Mouse (Mus musculus): Measurements from ENCODE around the gene Rps8. TPM values are rescaled to one million over a fixed set of nuclear protein-coding genes. Genes with fewer than 3 reads are reported as not detected.
A peak's percentile ranks its signal among the peaks of the same experiment; 100 is the strongest.

The Rps8 gene
- polyA plus RNA-seq, 1 experiment from 2014 or later = 668 TPM

- no peak overlapping the region for H3K4me3 ChIP-seq (replicated peaks)
- no peaks in the 10 kb centered on the region for H3K9me3 ChIP-seq
- H3K36me3 ChIP-seq (replicated peaks) = peaks cover 19% of the 10 kb centered on the region
- 93% methylated on average over 13 of the region's 13 CpGs for WGBS
- no peak overlapping the region for H3K27ac ChIP-seq
- peaks cover 13% of the 10 kb centered on the region; the same call in 1 of the 2 replicates for H3K27me3 ChIP-seq
- no peak overlapping the region for H3K4me2 ChIP-seq
- no peaks in the 10 kb centered on the region for H3K4me1 ChIP-seq
- no peak for ATAC-seq (ENCODE audit: low FRiP score)
- H3K9ac ChIP-seq = no peak overlapping the region
These were observed 10.8 kb downstream of the Rps8 start for GRCm38 (mm10) chr4:117145248-117145647.

GRCm38 (mm10) chr4:117143023-117143422 lies 13.0 kb downstream of the Rps8 start:
- Histone ChIP-seq H3K27me3 (peaks cover 13% of the 10 kb centered on the region; the same call in 1 of the 2 replicates), H3K9ac (no peak overlapping the region), H3K27ac (no peak overlapping the region), H3K4me3 (replicated peaks) (no peak overlapping the region), H3K36me3 (replicated peaks) (no peaks in the 10 kb centered on the region), H3K9me3 (no peaks in the 10 kb centered on the region), H3K4me1 (no peaks in the 10 kb centered on the region), H3K4me2 (no peak overlapping the region)
- 71% methylated on average over 7 of the region's 7 CpGs for WGBS
- no peak for ATAC-seq (ENCODE audit: low FRiP score)

GRCm38 (mm10) chr4:117140613-117141012 lies 15.4 kb downstream of the Rps8 start:
- ATAC-seq (ENCODE audit: low FRiP score) = no peak
- Histone ChIP-seq H3K36me3 (replicated peaks) (no peaks in the 10 kb centered on the region), H3K9me3 (no peaks in the 10 kb centered on the region), H3K4me2 (no peak overlapping the region), H3K27me3 (peaks cover 16% of the 10 kb centered on the region), H3K4me3 (replicated peaks) (no peak overlapping the region), H3K4me1 (no peaks in the 10 kb centered on the region), H3K27ac (no peak overlapping the region), H3K9ac (no peak overlapping the region)
- 41% methylated on average over 4 of the region's 4 CpGs for WGBS

GRCm38 (mm10) chr4:117139217-117139612 lies 16.8 kb downstream of the Rps8 start:
- ATAC-seq (ENCODE audit: low FRiP score) = no peak
- H3K27ac ChIP-seq = no peak overlapping the region

GRCm38 (mm10) chr4:117138295-117139216 lies 17.5 kb downstream of the Rps8 start:
- Histone ChIP-seq H3K9me3 (no peaks in the 10 kb centered on the region), H3K4me1 (peaks cover 6% of the 10 kb centered on the region), H3K27me3 (peaks cover 17% of the 10 kb centered on the region), H3K27ac (no peak overlapping the region), H3K4me3 (replicated peaks) (no peak overlapping the region), H3K4me2 (no peak overlapping the region), H3K9ac (no peak overlapping the region), H3K36me3 (replicated peaks) (no peaks in the 10 kb centered on the region)
- ATAC-seq (ENCODE audit: low FRiP score) = no peak
- WGBS = 76% methylated on average over 16 of the region's 17 CpGs

More at GRCm38 (mm10) chr4:117139217-117139612, 16.8 kb downstream of the Rps8 start:
- Histone ChIP-seq H3K36me3 (replicated peaks) (no peaks in the 10 kb centered on the region), H3K9me3 (no peaks in the 10 kb centered on the region), H3K4me2 (no peak overlapping the region), H3K4me1 (peaks cover 3% of the 10 kb centered on the region), H3K4me3 (replicated peaks) (no peak overlapping the region), H3K9ac (no peak overlapping the region), H3K27me3 (peaks cover 20% of the 10 kb centered on the region)
- WGBS = 0% methylated on average over 2 of the region's 2 CpGs

- Histone ChIP-seq H3K4me3 (replicated peaks) (no peak overlapping the region), H3K4me1 (peaks cover 28% of the 10 kb centered on the region), H3K27me3 (peaks cover 24% of the 10 kb centered on the region), H3K9ac (no peak overlapping the region), H3K4me2 (no peak overlapping the region), H3K9me3 (no peaks in the 10 kb centered on the region), H3K27ac (no peak overlapping the region), H3K36me3 (replicated peaks) (no peaks in the 10 kb centered on the region)
- WGBS = 37% methylated on average over 8 of the region's 8 CpGs
- ATAC-seq (ENCODE audit: low FRiP score) = no peak
These were observed 20.0 kb downstream of the Rps8 start for GRCm38 (mm10) chr4:117136034-117136433.

GRCm38 (mm10) chr4:117134601-117134995 lies 21.4 kb downstream of the Rps8 start:
- Histone ChIP-seq H3K36me3 (replicated peaks) (peaks cover 8% of the 10 kb centered on the region; the same call in 1 of the 2 replicates), H3K9me3 (no peaks in the 10 kb centered on the region), H3K4me1 (peaks cover 38% of the 10 kb centered on the region), H3K27me3 (peaks cover 31% of the 10 kb centered on the region), H3K4me3 (replicated peaks) (no peak overlapping the region; the same call in 1 of the 2 replicates), H3K9ac (no peak overlapping the region), H3K4me2 (peak overlapping the region; percentile 93), H3K27ac (no peak overlapping the region)
- 43% methylated on average over 2 of the region's 2 CpGs for WGBS
- ATAC-seq (ENCODE audit: low FRiP score) = no peak

GRCm38 (mm10) chr4:117133817-117134600 lies 22.0 kb downstream of the Rps8 start, which contains the start of gene Plk3:
Gene Plk3 (minus strand): TSS chr4:117133963.
- peaks cover 38% of the 10 kb centered on the region for H3K4me1 ChIP-seq
- H3K27me3 ChIP-seq = peaks cover 31% of the 10 kb centered on the region
- peak; percentile 90 for ATAC-seq (ENCODE audit: low FRiP score)
- peak within 1 kb of the TSS; percentile 93 for H3K4me2 ChIP-seq
- H3K4me3 ChIP-seq (replicated peaks) = peak within 1 kb of the TSS; percentile 87
- no peaks in the 10 kb centered on the region for H3K9me3 ChIP-seq
- peak within 1 kb of the TSS; percentile 83 for H3K9ac ChIP-seq
- peak within 1 kb of the TSS; percentile 59; the same call in 1 of the 2 replicates for H3K27ac ChIP-seq
- whole genome bisulfite sequencing = 1% methylated on average over 46 of the region's 48 CpGs
- peaks cover 11% of the 10 kb centered on the region for H3K36me3 ChIP-seq (replicated peaks)

- H3K27me3 ChIP-seq = peaks cover 31% of the 10 kb centered on the region
- peaks cover 38% of the 10 kb centered on the region for H3K4me1 ChIP-seq
- H3K27ac ChIP-seq = peak overlapping the region; percentile 59; the same call in 1 of the 2 replicates
These were observed 22.7 kb downstream of the Rps8 start for GRCm38 (mm10) chr4:117133366-117133796.

GRCm38 (mm10) chr4:117132794-117133143 lies 23.3 kb downstream of the Rps8 start:
- H3K27me3 ChIP-seq = peaks cover 31% of the 10 kb centered on the region
- peak overlapping the region; percentile 83 for H3K9ac ChIP-seq
- peaks cover 38% of the 10 kb centered on the region for H3K4me1 ChIP-seq
- H3K4me2 ChIP-seq = peak overlapping the region; percentile 93
- no peak overlapping the region for H3K27ac ChIP-seq
- H3K36me3 ChIP-seq (replicated peaks) = peaks cover 22% of the 10 kb centered on the region
- 5% methylated on average over 11 of the region's 11 CpGs for WGBS
- H3K9me3 ChIP-seq = no peaks in the 10 kb centered on the region
- no peak for ATAC-seq (ENCODE audit: low FRiP score)
- peak overlapping the region; percentile 87 for H3K4me3 ChIP-seq (replicated peaks)

More at GRCm38 (mm10) chr4:117133366-117133796, 22.7 kb downstream of the Rps8 start:
- peak; percentile 40 for ATAC-seq (ENCODE audit: low FRiP score)
- H3K4me2 ChIP-seq = peak overlapping the region; percentile 93
- H3K9me3 ChIP-seq = no peaks in the 10 kb centered on the region
- WGBS = under 1% methylated on average over 41 of the region's 42 CpGs
- H3K9ac ChIP-seq = peak overlapping the region; percentile 83
- H3K36me3 ChIP-seq (replicated peaks) = peaks cover 18% of the 10 kb centered on the region
- peak overlapping the region; percentile 87 for H3K4me3 ChIP-seq (replicated peaks)

- Histone ChIP-seq H3K4me1 (peaks cover 38% of the 10 kb centered on the region), H3K27ac (peak overlapping the region; percentile 69), H3K4me3 (replicated peaks) (peak overlapping the region; percentile 87), H3K36me3 (replicated peaks) (peaks cover 22% of the 10 kb centered on the region), H3K9ac (peak overlapping the region; percentile 83), H3K27me3 (peaks cover 31% of the 10 kb centered on the region), H3K9me3 (no peaks in the 10 kb centered on the region), H3K4me2 (peak overlapping the region; percentile 93)
- WGBS = 3% methylated on average over 7 of the region's 7 CpGs
- ATAC-seq (ENCODE audit: low FRiP score) = peak; percentile 52
These were observed 23.9 kb downstream of the Rps8 start for GRCm38 (mm10) chr4:117131890-117132793.
